Mouse (Mus musculus): ENCODE results near the gene Aqp11. TPM values are rescaled to one million over a fixed set of nuclear protein-coding genes. Genes with fewer than 3 reads are reported as not detected.

Gene Aqp11
- total RNA-seq, 2 experiments from 2014 or later, result 1.6 to 1.8 TPM

- intact Hi-C loops (cut with DNase I; ENCODE audit: low total_unique reads), result no loop called here
- no peak for DNase-seq
Measured at GRCm38 (mm10) chr7:97722278-97722918, 15.7 kb downstream of the Aqp11 start.

- intact Hi-C loops (cut with DNase I; ENCODE audit: low total_unique reads), result no loop called here
- no peak for DNase-seq
Measured at GRCm38 (mm10) chr7:97720109-97720508, 18.0 kb downstream of the Aqp11 start.

- intact Hi-C loops (cut with DNase I; ENCODE audit: low total_unique reads), result no loop called here
- no peak for DNase-seq
Measured at GRCm38 (mm10) chr7:97719078-97719477, 19.0 kb downstream of the Aqp11 start.

- intact Hi-C loops (cut with DNase I; ENCODE audit: low total_unique reads), result no loop called here
- DNase-seq, result no peak
Measured at GRCm38 (mm10) chr7:97717326-97717725, 20.8 kb downstream of the Aqp11 start.

GRCm38 (mm10) chr7:97714651-97715050 is 23.4 kb downstream of the Aqp11 start:
- DNase-seq, result no peak
- intact Hi-C loops (cut with DNase I; ENCODE audit: low total_unique reads), result no loop called here

GRCm38 (mm10) chr7:97709204-97709603 is 28.9 kb downstream of the Aqp11 start:
- intact Hi-C loops (cut with DNase I; ENCODE audit: low total_unique reads), result no loop called here
- no peak for DNase-seq

- DNase-seq, result no peak
- intact Hi-C loops (cut with DNase I; ENCODE audit: low total_unique reads), result no loop called here
Measured at GRCm38 (mm10) chr7:97707809-97708208, 30.3 kb downstream of the Aqp11 start.

GRCm38 (mm10) chr7:97707123-97707522 is 31.0 kb downstream of the Aqp11 start:
- intact Hi-C loops (cut with DNase I; ENCODE audit: low total_unique reads), result no loop called here
- DNase-seq, result peak; percentile 9

- intact Hi-C loops (cut with DNase I; ENCODE audit: low total_unique reads), result no loop called here
- no peak for DNase-seq
Measured at GRCm38 (mm10) chr7:97701106-97701505, 37.0 kb downstream of the Aqp11 start.

- DNase-seq, result no peak
- intact Hi-C loops (cut with DNase I; ENCODE audit: low total_unique reads), result no loop called here
Measured at GRCm38 (mm10) chr7:97700173-97700572, 37.9 kb downstream of the Aqp11 start.

- peak; percentile 89 for DNase-seq
- intact Hi-C loops (cut with DNase I; ENCODE audit: low total_unique reads), result no loop called here
Measured at GRCm38 (mm10) chr7:97696506-97697254, 41.4 kb downstream of the Aqp11 start, which contains the start of gene Clns1a. Clns1a (plus strand) TSS chr7:97696634.

- DNase-seq, result peak; percentile 6
- intact Hi-C loops (cut with DNase I; ENCODE audit: low total_unique reads), result no loop called here
Measured at GRCm38 (mm10) chr7:97696133-97696505, 42.0 kb downstream of the Aqp11 start.

- intact Hi-C loops (cut with DNase I; ENCODE audit: low total_unique reads), result no loop called here
- no peak for DNase-seq
Measured at GRCm38 (mm10) chr7:97695441-97695840, 42.6 kb downstream of the Aqp11 start.

GRCm38 (mm10) chr7:97687831-97688230 is 50.3 kb downstream of the Aqp11 start:
- intact Hi-C loops (cut with DNase I; ENCODE audit: low total_unique reads), result loop anchor here (10.0 kb wide), 1 partner anchor 113 kb away; the partner anchor contains the start of genes Aamdc and Rsf1
- no peak for DNase-seq

GRCm38 (mm10) chr7:97679239-97679638 is 58.9 kb downstream of the Aqp11 start:
- no peak for DNase-seq
- intact Hi-C loops (cut with DNase I; ENCODE audit: low total_unique reads), result no loop called here

Other genes starting within 250 kb of the Aqp11 start
- gene Aamdc, start 158.8 kb downstream of the Aqp11 start, total RNA-seq (2021), result 100 to 1,000 TPM; 107 to 112 TPM
- gene Rsf1, start 158.4 kb downstream of the Aqp11 start, total RNA-seq (2021), result 10 to 100 TPM; 12.4 to 12.6 TPM
- gene Clns1a, start 41.7 kb downstream of the Aqp11 start, total RNA-seq (2021), result 10 to 100 TPM; 33.3 to 39.2 TPM
- 100 to 1,000 TPM; 106 to 120 TPM for gene Pak1, start 50.3 kb upstream of the Aqp11 start, total RNA-seq (2021)
- under 1 TPM; 0.07 to 0.08 TPM for gene Gdpd4, start 181.7 kb upstream of the Aqp11 start, total RNA-seq (2021)